Mouse (Mus musculus): ENCODE measurements at regions not wholly inside any gene's neighbourhood (a gene's known extent, or its start where the extent isn't known, plus 50 kb on each side); places are given as distances from the start of the nearest gene placed in this dataset.
"Not testable (repeated sequence)": the region's sequence is repeated elsewhere in the genome, so short reads cannot be mapped to it uniquely, and the experiment has no call there.

GRCm38 (mm10) chr16:65629186-65629585 lies 66.7 kb upstream of the Chmp2b start:
- peak; percentile 22 to 57 for DNase-seq (ENCODE audit: low spot score in 2 of 2)

DNA sequence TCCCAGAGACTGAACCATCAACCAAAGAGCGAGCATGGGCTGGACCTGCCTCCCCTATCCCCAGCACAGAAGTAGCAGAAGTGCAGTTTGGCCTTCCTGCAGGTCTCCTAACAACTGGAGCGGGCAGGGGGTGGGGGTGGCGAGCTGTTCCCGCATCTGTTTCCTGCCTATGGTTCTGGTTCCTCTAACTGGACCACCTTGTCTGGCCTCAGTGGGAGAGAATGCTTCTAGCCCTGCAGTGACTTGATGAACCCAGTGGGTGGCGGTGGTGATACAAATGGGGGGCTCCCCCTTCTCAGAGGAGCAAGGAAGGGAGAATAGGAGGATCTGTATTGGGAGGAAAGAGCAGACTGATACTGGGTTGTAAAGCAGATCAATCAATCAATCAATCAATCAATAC lies 69.2 kb upstream of the Chmp2b start:
- no peak for DNase-seq (ENCODE audit: low spot score in 2 of 2)

DNA sequence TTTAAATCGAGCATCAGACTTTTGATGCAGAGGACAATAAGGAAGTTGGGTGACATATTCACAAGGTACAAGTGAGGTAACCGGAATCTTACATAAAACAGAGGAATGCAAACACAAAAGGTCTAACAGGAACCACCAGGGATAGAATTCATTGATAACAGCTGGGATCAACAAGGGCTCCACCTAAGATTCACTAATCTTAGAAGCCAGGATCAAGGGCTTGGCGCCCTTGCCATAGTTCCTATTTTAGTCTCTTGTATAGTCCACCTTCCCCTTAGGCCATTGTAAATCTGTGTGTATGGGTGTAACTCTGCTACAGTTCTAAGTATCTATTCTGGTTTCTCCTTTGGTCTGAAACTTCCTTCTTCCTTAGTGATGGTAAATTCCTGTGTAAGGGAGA lies 84.2 kb upstream of the Chmp2b start:
- not testable (repeated sequence) for DNase-seq (ENCODE audit: low spot score in 2 of 2)

GRCm38 (mm10) chr16:65649061-65649460 lies 86.5 kb upstream of the Chmp2b start:
- no peak for DNase-seq (ENCODE audit: low spot score in 2 of 2)

DNA sequence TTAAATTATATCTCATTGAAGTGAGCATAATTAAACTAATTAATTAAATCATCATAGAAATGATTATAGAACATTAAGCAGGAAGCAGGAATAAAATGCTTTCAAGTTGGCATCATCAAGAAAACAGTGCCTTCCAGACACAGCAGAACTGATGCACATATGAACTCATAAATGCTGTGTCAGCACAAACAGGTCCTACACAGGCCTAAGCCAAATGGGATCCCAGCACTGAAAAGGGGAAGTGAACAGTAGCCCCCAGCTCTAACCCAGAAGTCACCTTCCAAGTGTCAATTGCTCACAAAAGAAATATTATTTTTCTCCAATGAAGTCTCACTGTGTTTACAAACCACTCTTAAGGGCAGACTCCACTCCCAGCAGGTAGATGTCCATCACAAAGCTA lies 93.0 kb upstream of the Chmp2b start:
- no peak for DNase-seq (ENCODE audit: low spot score in 2 of 2)

GRCm38 (mm10) chr16:65657829-65658228 lies 95.3 kb upstream of the Chmp2b start:
- no peak for DNase-seq (ENCODE audit: low spot score in 2 of 2)

- DNase-seq (ENCODE audit: low spot score in 2 of 2) = peak in 1 of 2 experiments; percentile 3
Measured at GRCm38 (mm10) chr16:65664787-65665186, 102.3 kb upstream of the Chmp2b start.

DNA sequence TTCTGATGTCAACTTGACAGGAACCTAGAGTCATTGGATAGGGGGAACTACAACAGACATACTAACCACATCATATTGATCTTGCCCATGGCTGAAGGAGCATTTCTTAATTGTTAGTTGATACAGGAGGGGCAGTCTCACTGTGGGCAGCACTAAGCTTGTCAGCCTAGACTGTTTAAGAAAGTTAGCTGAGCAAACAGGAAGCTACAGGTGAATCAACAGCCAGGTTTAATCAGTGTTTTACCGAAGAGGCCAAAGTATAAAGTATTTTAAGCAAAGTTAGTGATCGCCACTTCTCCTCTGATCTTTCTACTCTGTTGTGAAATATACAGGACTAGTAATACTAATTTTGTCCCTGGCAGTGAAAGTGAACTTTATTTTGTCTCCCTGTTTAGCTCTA lies 109.6 kb upstream of the Chmp2b start:
- no peak for DNase-seq (ENCODE audit: low spot score in 2 of 2)

- DNase-seq (ENCODE audit: low spot score in 2 of 2) = no peak
Measured at GRCm38 (mm10) chr16:65683089-65683488, 120.6 kb upstream of the Chmp2b start.

- DNase-seq (ENCODE audit: low spot score in 2 of 2) = no peak
Measured at GRCm38 (mm10) chr16:65683703-65684320, 121.3 kb upstream of the Chmp2b start.

GRCm38 (mm10) chr16:65693626-65694025 lies 121.4 kb upstream of the Vgll3 start:
- DNase-seq (ENCODE audit: low spot score in 2 of 2) = no peak

- DNase-seq (ENCODE audit: low spot score in 2 of 2) = no peak
Measured at GRCm38 (mm10) chr16:65715631-65716030, 99.4 kb upstream of the Vgll3 start.

DNA sequence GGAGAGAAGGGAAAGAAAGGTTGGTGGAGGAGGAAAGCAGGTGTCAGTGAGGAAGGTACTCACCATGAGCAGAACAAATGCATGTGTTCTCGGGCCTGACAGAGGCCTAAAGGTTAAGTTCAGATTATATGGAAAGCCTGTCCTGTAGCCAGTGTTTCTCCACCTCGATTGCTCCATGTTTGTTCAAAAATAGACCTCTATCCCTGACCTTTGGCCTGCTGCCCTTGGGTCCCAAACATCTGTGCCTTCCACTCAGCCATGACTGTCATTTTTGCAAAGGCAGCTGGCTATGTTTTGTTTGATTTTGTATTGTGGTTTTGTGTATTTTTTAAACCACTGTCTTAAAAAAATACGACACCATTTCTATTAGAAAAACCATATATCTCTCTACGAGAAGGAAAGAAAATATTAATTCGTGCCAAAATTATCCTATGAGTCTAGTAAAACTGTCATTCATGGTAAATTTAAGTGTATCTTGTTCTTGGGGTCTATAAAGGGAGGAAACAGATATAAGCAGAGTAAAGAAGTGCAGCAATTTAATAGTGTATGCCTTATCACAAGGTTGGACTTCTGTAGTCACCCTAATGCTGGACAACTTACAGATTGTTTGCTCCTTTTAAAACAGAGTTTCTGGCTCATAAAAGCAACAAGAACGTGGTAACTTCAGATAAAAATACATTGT lies 96.1 kb upstream of the Vgll3 start:
- DNase-seq (ENCODE audit: low spot score in 2 of 2) = no peak

- no peak for DNase-seq (ENCODE audit: low spot score in 2 of 2)
Measured at GRCm38 (mm10) chr16:65720953-65721352, 94.1 kb upstream of the Vgll3 start.

DNA sequence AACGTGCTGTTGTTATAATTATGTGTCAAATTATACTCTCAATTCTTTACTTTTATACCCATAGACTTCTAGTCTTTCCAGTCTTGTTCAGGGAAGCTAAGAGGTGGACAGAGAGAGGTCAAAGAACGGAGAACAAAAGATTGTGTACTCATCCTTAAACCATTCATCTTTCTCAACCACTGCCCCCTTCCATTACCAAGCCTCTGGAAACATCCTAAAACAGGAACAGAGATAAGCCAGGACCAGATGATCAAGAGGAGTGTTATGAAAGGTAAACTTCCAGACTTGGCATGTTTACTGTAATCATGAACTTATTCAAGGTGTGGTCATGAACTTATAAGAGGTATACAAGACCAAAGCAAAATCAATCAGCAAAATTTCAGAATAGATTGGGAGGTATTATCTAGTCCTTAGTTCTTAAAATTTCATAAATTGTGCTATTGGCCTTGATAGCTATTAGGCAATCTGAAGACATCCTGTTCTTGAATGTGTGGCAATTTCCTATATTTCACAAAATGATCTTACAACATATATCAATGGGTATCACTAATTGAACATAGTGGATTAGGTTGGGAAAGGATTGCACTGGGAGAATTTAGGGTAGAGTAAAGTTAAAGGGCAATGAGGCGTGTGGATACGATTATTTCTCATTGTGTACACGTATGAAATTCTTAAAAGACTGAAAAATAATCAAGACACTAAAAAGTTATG lies 89.3 kb upstream of the Vgll3 start:
- no peak for DNase-seq (ENCODE audit: low spot score in 2 of 2)

GRCm38 (mm10) chr16:65726289-65726688 lies 88.8 kb upstream of the Vgll3 start:
- DNase-seq (ENCODE audit: low spot score in 2 of 2) = no peak

DNA sequence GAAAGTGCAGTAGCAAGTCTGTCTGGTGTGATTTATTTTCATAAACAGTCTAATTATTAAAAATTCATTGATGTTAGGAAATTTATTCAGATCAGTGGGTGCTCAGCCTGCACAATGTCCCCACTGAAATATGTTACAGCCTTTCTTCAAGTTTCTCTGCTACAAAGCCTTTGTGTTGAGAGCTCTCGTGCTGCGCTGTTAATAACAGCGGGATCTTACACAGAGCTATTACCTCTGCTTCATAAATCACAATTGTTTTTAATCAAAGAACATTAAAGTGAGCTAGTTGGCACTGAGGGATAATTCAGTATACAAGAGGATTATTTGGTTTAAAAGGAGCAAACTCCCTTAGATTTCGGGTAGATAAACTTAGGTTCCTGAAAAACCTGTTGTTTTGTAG lies 85.7 kb upstream of the Vgll3 start:
- no peak for DNase-seq (ENCODE audit: low spot score in 2 of 2)

DNA sequence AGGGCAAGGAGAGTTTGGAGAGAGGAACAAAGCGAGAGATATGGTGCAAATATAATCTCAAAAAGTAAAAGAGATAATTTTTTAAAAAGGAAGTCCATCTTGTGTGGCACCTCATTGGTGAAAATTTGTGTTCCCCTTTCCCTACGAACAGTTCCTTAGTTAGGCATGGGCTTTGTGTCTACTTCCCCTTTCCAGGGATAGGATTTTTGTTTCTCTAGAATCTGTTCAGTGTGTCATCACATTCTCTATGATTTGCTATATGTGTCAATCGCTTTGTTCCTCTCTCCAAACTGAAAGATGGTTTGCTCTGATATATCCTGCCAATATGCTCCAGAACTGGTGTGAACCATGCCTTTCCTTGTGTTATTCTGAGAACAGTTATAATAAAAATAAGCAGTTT lies 75.4 kb upstream of the Vgll3 start:
- no peak for DNase-seq (ENCODE audit: low spot score in 2 of 2)

- no peak for DNase-seq (ENCODE audit: low spot score in 2 of 2)
Measured at GRCm38 (mm10) chr16:65742951-65743350, 72.1 kb upstream of the Vgll3 start.

DNA sequence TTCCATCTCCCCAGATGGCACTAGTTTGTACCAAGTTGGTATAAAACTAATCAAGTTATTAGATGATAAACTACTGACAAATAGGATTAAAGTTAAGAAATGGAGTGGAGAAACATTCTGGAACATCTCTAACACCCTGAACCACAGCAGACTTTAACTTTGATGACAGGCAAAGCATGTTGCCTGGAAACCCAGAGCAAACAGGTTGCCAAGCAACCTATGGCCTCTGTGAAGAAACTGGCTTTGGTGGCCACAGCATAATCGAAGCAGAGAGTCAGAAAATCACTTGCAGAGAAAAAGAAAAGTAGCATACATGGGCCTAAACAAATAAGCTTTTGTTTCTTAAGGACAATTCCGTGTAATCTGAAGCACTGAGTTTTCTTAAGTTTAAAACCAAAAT lies 59.4 kb upstream of the Vgll3 start:
- no peak for DNase-seq (ENCODE audit: low spot score in 2 of 2)

Measured in cerebellum, postnatal 4 days (tissue).